Mouse (Mus musculus): ENCODE data around the gene Timm9.

- TF ChIP-seq MAX (IDR thresholded peaks at IDR 0.05) (no peak), MYOD1 (IDR thresholded peaks at IDR 0.05; ENCODE audit: control insufficient read depth, insufficient read length, low read depth) (no peak), CTCF (IDR thresholded peaks at IDR 0.05; ENCODE audit: control insufficient read depth, insufficient read depth, insufficient read length) (no peak), MYOG (IDR thresholded peaks at IDR 0.05; ENCODE audit: control insufficient read depth, extremely low read depth, insufficient read length) (no peak), USF1 (IDR thresholded peaks at IDR 0.05; ENCODE audit: low read depth) (no peak), CEBPB (IDR thresholded peaks at IDR 0.05; ENCODE audit: low read depth) (no peak)
Observed at GRCm38 (mm10) chr12:71141189-71141588, 4.7 kb upstream of the Timm9 start.
